Mouse (Mus musculus) ovary, postnatal 36 days (tissue): Measurements from ENCODE around the gene Cox7a2.

Source experiments
- DNase-seq: peaks from one replicate; pipeline ENCODE4 v3.0.0; 2022; ENCODE audit warnings: low spot score, mixed read lengths

Gene Cox7a2

GRCm38 (mm10) chr9:79759385-79760005 is at the start of gene Cox7a2:
Cox7a2 (minus strand) TSS chr9:79759878.
- peak; percentile 95 for DNase-seq

DNA sequence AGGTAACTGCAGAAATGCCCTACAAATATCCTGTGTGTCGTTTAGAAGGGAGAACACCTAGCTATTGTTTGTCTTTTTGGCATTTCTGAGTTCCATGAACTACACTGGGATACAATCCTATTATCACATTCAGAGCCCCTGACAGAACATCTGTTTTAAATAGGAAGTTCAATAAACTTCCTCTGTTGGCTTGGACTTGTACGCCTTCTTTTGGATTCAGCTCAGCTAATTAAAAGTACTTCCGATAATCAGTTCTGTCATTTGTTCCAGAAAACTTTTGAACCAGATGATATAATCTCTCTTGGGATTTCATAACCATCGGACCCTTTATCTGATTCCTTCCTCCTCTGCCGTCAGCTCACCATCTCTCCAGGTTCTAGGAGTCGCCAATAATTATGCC is 49.7 kb upstream of the Cox7a2 start:
- no peak for DNase-seq

DNA sequence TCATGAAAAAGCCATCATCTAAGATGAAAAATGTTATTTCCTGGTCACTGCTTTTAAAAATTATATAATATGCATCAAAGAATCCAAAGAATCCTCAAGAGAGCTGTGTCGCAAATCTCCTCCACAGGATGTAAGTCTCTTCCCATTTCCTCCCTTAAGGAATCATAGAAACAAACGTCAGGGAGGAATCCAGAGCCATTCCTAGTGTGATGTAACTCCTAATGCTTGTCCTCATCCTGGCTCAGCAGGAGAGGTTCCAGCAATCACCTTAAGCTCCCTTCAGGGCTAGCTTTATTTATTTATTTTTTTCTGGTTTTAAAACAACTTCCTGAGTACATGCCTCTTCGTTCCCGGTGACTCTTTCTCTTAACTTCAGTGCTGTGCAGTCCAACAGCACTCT is 47.5 kb upstream of the Cox7a2 start:
- DNase-seq, result no peak

GRCm38 (mm10) chr9:79806317-79807075 is 46.8 kb upstream of the Cox7a2 start:
- no peak for DNase-seq

DNA sequence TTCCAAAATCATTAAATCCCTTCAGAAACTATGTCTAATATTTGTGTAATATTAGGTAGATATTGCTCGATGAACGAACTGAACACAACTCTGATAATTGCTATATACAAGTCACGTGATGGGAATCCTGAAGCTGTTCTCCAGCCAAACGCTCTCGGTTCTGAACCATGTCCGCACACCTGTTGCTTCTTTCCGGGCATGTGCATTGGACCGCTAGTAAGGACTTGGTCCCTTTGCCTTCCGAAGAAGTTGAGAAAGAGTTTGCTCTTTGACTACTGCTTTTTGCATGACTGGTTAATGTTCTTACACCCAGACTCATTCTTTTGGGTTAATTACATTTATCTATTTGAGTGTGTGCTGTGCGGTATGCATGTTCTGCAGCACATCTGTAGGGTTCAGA is 45.7 kb upstream of the Cox7a2 start:
- no peak for DNase-seq

GRCm38 (mm10) chr9:79796461-79797135 is 36.9 kb upstream of the Cox7a2 start:
- DNase-seq, result no peak

DNA sequence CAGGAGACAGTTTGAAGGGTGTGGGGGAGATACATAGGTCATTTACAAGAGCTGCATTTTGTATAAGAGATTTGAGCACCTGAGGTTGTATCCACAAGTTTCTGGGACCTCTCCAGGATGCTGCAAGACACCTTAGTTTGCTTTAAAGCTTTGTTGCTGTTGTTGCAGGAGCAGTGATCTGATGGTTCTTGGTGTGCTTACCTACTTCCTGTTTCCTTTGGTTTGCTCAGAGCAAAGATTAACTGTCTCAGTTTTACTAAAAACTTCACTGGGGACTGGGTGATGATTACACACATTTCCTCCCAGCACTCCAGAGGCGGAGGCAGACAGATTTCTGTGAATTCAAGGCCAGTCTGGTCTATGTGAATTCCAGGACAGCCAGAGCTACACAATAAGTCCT is 35.4 kb upstream of the Cox7a2 start:
- no peak for DNase-seq

DNA sequence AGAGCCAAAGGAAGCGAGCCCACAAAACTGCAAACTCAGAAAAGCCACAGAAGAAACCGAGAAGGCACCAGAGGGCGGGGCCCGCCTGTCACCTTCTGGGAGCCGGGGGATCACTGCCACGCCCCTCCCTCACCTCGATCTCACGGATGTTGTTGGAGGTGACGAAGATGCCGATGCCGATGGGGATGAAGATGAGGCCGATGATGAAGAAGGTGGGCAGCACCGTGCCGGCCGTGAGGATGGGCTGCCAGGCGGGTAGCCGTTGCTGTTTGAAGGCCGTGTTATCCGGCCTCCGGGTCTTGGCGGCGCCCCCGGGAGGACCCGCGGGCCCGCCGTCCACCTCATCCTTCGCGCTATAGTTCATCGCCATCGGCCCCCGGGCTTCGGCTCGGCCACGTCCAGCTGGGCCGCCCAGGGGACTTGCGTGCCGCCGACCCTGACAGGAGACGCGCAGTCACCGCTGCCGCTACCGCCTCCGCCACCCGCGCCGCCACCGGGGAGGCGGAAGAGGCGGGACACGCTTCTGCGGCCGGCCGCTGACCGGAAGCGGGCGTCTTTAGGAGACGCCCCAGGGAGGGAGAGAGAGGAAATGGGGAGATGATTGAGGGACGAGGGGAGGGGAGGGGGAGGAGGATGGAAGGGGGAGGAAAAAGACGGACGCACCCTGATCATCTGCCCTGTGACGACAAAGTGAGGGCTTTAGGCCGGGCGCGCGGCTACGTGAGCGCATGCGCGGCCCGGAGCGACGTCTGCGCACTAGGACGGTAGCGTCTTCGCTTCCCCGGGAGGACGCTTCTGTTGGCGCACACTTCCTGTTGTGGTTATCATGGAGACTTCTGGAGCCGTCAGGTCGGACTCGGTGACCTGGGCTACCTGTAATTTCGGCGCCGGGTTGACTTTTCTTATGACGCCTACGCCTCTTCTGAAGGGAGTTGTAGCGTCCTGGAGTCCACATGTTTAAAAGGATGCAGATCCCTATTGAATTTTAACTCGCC is 33.5 kb upstream of the Cox7a2 start, which contains the start of gene Tmem30a:
Tmem30a (minus strand) TSS at position 667 of the 995 bp plus-strand sequence.
- peak; percentile 94 for DNase-seq

DNA sequence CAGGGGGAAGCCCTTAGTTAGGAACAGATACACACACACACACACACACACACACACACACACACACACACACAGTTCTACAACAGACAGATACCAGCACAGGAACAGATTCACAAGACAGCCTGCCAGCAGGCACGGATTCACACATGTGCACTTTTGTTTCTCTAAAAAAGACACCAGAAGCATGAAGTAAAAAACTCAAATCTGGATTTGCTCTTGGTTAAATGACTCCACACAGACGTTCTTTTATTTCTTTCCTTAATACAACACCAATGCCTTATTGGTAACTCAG is 26.1 kb upstream of the Cox7a2 start:
- no peak for DNase-seq

DNA sequence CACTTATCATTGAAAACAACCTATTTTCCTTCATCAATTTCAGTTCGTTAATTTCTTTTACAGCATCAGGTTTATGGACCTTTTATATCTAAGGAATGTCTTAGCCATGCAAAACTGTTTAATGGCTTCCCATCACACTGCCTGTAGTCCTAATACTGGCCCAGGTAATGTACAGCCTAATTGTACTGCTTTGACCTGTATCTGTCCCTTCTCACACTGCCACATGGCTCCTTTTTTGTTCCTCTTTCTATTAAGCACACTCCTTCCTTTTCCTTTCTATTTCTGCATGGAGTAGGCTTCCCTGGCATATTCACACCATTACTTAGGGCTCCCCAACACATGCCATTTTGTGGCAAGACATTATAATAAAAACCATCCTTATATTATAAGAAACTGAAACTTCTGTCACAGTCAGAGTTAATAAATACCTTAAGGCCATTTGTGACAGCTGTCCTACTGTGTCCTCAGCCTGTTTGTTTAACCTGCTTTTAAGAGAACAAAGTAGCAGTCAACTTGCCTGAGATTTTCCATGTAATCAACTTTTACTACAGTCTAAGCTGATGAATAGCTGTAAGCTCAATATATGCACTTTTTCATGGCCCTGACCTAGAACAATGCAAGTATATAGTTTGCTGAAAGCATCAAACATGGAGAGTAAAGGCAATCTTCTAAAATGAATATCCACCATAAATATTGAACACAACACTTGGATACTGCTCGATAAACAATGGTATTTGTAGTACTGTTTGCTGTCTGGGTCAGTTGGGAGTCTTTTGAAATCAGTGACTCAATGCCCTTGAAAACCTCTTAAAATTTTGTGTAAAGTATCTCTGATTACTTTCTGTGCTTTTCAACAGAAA is 25.5 kb upstream of the Cox7a2 start:
- no peak for DNase-seq

DNA sequence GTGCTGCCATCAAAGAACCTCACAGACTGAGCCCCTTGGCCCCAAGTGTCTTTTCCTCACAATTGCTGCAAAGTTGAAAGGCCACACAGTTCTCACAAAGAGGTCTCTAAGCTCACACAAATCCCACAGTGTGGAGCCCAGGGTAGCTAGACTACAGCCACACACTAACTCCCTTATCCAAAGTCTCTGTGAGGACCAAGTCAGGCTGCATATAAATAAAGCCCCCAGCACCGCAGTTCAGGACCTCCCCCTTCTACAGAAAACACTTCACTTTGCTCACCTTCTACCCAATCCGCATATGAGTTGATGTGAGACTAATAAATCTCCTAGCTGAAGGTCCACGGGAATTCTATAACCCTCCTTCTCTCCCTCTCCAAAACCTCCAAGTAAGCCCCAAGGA is 24.8 kb upstream of the Cox7a2 start:
- DNase-seq, result no peak

DNA sequence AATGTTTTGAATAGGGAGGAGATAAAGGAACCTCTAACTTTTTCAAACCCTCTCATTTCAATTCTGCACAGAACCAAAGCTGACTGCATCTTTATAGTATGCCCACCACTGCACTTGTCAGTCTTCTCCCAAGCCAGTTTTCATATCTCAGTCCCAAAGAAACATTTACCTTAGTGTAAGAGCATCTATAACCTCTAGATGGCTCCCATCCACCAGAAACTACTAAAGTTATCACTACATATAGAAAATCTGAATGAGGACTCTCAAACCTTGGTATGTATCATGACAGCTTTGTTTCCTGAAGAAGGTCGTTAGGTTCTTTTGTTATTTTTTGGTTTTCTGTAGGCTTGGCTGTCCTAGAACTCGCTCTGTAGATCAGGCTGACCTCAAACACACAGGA is 19.7 kb upstream of the Cox7a2 start:
- DNase-seq, result no peak

DNA sequence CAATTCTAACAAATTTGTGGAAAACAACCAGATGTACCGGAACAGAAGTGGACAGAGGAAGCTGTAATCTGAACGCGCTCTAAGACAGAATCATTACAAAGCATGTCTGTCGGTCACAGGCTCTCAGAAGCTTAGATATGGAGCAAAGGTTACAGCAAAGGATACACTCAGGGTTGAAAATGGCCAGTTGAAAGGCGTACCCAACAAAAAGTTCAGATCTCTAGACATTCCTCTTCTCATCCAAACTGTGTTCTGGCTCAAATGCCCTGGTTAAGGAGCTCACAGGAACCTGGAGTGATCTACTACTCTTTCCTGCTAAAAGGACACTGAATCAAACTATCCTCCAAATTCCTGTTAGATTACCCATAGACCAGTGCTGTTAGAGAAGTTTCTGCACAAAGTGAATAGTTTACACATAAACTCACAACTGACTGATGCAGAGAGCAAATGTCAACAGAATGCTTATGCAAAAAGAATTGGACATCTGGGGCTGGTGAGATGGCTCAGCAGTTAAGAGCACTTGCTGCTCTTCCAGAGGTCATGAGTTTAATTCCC is 7.4 kb upstream of the Cox7a2 start:
- DNase-seq, result no peak

DNA sequence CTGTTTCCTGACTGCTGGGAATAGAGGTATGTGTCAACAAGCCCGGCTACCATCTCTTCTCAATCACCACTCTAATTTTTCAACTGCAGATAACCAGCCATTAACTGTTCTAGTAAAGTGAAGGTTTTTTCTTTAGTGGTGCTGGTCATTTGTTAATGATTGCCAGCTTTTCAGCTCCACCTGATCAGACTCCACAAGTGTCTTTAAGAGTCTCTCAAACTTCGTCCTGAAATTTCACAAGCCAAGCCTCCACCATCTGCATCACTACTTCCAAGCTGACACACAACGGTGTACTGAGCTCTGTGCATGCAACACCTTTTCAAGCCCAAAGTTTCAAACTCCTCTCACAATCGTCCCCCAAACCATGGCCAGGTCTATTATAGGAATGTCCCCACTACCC is 5.7 kb upstream of the Cox7a2 start:
- DNase-seq, result no peak

- no peak for DNase-seq
Measured at GRCm38 (mm10) chr9:79762519-79762918, 2.8 kb upstream of the Cox7a2 start.

DNA sequence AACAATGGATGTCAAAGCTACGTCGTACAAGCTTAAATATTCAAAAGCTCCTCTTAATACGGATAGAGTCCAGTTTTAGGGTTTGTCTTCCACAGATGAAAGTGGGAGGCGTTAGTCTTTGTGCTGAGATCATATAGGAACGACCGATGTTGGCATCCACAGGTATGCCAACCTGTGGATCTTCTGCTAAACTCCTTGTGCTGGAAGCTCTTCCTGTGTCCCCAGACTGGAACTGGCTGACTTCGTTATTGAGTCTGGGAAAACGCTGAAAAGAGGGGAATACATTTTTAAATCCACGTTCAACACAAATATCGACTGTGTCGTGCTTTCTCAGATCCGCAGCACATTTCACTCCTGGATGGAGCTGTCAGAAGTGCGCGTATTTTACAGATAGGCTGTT is 398 bp upstream of the Cox7a2 start:
- DNase-seq, result no peak

GRCm38 (mm10) chr9:79755311-79755710 is 4.4 kb downstream of the Cox7a2 start:
- DNase-seq, result no peak

GRCm38 (mm10) chr9:79751846-79752245 is 7.8 kb downstream of the Cox7a2 start:
- DNase-seq, result no peak

- DNase-seq, result no peak
Measured at GRCm38 (mm10) chr9:79750709-79751108, 9.0 kb downstream of the Cox7a2 start.

GRCm38 (mm10) chr9:79745036-79745435 is 14.6 kb downstream of the Cox7a2 start:
- DNase-seq, result no peak

DNA sequence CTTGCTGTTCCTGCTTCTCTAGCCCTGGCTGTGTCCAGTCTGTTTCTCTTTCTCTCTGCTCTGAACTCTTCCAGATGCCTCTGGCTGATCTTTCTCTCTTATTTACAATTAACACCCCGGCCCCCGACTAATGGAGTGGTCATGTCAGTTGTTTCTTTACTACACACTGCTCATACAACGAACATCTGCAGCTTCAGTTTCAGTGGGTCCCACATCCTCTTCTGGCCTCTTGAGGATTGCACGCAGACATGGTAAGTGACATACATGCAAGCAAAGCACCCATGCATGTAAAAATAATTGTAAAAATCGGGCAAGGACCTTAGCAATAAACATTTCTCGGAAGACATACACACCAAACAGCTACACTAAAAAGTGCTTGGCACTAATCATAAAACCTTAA is 24.1 kb downstream of the Cox7a2 start:
- DNase-seq, result no peak
